Mouse (Mus musculus) stomach, postnatal 0 days (tissue): Measurements from ENCODE around the gene Vav3.

Source experiments
- CTCF ChIP-seq: IDR thresholded peaks from 2 replicates; pipeline ENCODE4 v1.5.1; 2016; ENCODE audit warnings: antibody characterized with exemption, low read depth, mild to moderate bottlenecking, moderate library complexity
- EP300 ChIP-seq: optimal IDR thresholded peaks from 2 replicates; pipeline ENCODE3; 2016; ENCODE audit warnings: antibody characterized with exemption

DNA sequence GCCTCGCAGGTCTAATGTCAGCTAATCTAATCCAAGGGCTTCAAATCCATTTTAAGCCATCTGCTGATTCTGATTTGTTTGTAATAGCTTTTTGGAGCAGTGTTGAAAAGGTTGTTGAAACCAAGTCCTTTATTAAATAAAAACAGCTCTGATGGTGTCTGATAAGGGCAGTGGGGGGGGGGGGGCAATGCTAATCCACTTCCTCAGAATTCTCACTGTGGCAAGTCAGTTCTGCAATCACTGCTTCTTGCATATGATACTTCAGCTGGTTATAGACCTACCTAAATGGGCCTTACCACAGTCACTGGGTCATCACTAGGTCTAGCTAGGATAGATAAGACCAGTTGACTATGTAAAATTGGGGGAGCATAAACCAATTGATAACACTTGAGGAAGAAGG, 115.9 kb downstream of the Vav3 start:
- TF ChIP-seq CTCF (no peak), EP300 (no peak)
